Mouse (Mus musculus) ES-E14 (cell line): ENCODE data around the gene B4galt3. TPM values are rescaled to one million over a fixed set of nuclear protein-coding genes. Genes with fewer than 3 reads are reported as not detected.
A peak's percentile ranks its signal among the peaks of the same experiment; 100 is the strongest.

Experiments
- DNase-seq: peaks from one replicate; pipeline ENCODE4 v3.0.0-alpha.2; 2013; ENCODE audit warnings: low read depth, low spot score
- H3K27ac ChIP-seq: 2 replicates; pipeline ENCODE4 v1.5.1; 2012; ENCODE audit warnings: low read depth, mild to moderate bottlenecking, low read length, moderate library complexity, mixed read lengths; ENCODE audit not compliant: poor library complexity, insufficient read depth, severe bottlenecking
- H3K36me3 ChIP-seq: 2 replicates; pipeline ENCODE4 v1.6.1; 2012; ENCODE audit warnings: mild to moderate bottlenecking, low read length, moderate library complexity, mixed read lengths; ENCODE audit not compliant: control insufficient read depth, poor library complexity, insufficient read depth, severe bottlenecking
- H3K4me1 ChIP-seq, 2 experiments: fragments of 150-350 bp in 1 of 2; sonication (generic) in 1 of 2; 2 replicates each; pipeline ENCODE4 v1.6.1; 2012; ENCODE audit warnings: low read length in 2 of 2, mild to moderate bottlenecking in 1 of 2, mixed read lengths in 1 of 2; ENCODE audit not compliant: control insufficient read depth in 2 of 2, insufficient read depth in 2 of 2, poor library complexity in 1 of 2
- H3K4me3 ChIP-seq, 2 experiments: fragments of 150-350 bp in 1 of 2; sonication (generic) in 1 of 2; 2 replicates each; pipeline ENCODE4 v1.5.1; 2012; ENCODE audit warnings: low read length in 2 of 2, low read depth in 1 of 2, mild to moderate bottlenecking in 1 of 2, mixed read lengths in 1 of 2; ENCODE audit not compliant: insufficient read depth in 1 of 2, poor library complexity in 1 of 2, severe bottlenecking in 1 of 2
- H3K9ac ChIP-seq: 2 replicates; pipeline ENCODE4 v1.6.1; 2012; ENCODE audit warnings: low read depth, mild to moderate bottlenecking, low read length, mixed read lengths; ENCODE audit not compliant: poor library complexity, insufficient read depth, severe bottlenecking
- H3K9me3 ChIP-seq: fragments of 150-350 bp; sonication (generic); 2 replicates; pipeline ENCODE4 v1.6.1; 2012; ENCODE audit warnings: low read depth, mild to moderate bottlenecking, low read length; ENCODE audit not compliant: control insufficient read depth, insufficient read depth
- CHD2 ChIP-seq: IDR thresholded peaks from 2 replicates; pipeline ENCODE4 v1.6.1; 2014; ENCODE audit warnings: mild to moderate bottlenecking, low read depth, low read length, inconsistent platforms
- HCFC1 ChIP-seq: IDR thresholded peaks from 2 replicates; pipeline ENCODE4 v1.6.1; 2012; ENCODE audit warnings: low read length, inconsistent platforms, borderline replicate concordance; ENCODE audit not compliant: insufficient read depth
- MAFK ChIP-seq: IDR thresholded peaks from 2 replicates; pipeline ENCODE4 v1.6.1; 2014; ENCODE audit warnings: mild to moderate bottlenecking, low read depth, low read length, inconsistent platforms; ENCODE audit not compliant: insufficient read depth
- ZC3H11A ChIP-seq: IDR thresholded peaks from 2 replicates; pipeline ENCODE4 v1.6.1; 2012; ENCODE audit warnings: low read depth, mild to moderate bottlenecking, inconsistent platforms, low read length, borderline replicate concordance
- ZNF384 ChIP-seq: IDR thresholded peaks from 2 replicates; pipeline ENCODE4 v1.6.1; 2012; ENCODE audit warnings: low read depth, low read length, inconsistent platforms
- in situ Hi-C, 2 experiments: fragments of 600-800 bp; cut with MboI; formaldehyde crosslinking; loops; one replicate each; pipeline ENCODE4 v1.15.1; 2025; ENCODE audit warnings: low sequenced_read_pairs in 2 of 2, inconsistent platforms in 1 of 2; ENCODE audit not compliant: unreplicated experiment in 2 of 2
- total RNA-seq: library from RNA; depleted of rRNA; stranded (reverse); fragments of 300-350 nt; gene quantifications from 2 replicates; pipeline ENCODE4 v1.2.3, GENCODE M21; 2012; rRNA removed

Gene B4galt3
- total RNA-seq, 1 experiment: 35.8 TPM

DNA sequence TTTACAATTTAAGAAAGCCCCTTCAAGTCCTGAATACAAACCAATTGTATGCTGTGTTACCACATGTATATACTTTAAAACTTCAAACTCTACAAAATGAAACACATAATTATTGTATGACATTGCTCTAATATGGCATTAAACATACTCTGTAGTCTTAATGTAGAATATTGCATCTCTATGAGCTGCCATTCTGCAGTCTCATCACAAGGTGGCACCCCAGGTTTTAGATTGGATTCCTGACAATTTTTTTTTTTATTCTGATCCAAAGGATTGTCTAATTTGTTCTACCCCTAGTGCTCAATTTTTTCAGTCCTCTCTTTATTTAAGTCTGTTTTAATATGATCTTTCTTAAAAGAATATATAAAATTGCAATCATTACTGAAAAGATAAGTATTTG lies 51.3 kb downstream of the B4galt3 start:
- H3K4me1 ChIP-seq: peaks cover 5 to 10% of the 10 kb centered on the region in 2 experiments; a peak in 1 of 4 replicates
- H3K27ac ChIP-seq: no peak overlapping the region
- DNase-seq: no peak
- no peak overlapping the region for H3K9ac ChIP-seq
- H3K36me3 ChIP-seq: no peaks in the 10 kb centered on the region; the same call in 1 of the 2 replicates
- TF ChIP-seq ZNF384 (peak; percentile 95), ZC3H11A (no peak), MAFK (no peak)
- H3K4me3 ChIP-seq: peak overlapping the region in 1 of 2 experiments; percentile 3; a peak in 1 of 4 replicates
- H3K9me3 ChIP-seq: no peaks in the 10 kb centered on the region
- in situ Hi-C loops: no loop called here

DNA sequence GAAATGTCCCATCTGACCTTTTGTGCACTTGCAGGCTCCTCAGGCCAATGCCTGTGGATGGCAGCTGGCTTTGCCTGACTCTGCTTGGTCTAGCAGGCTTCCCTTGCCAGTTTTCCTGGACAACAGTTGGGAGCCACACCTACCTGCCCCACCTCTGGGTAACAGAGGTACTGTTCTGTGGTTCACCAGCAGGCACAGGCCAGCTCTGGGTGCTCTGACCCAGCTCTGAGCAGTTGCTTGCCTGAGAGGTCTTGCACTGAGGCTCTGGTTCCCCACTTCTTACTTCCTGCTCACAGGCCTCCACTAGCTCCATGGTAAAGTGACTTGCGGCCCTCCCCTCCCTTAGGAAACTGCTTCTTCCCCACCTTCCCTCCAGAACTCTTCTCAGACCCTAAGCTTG lies 51.9 kb downstream of the B4galt3 start:
- H3K9ac ChIP-seq: 0 out of 2 replicates have a peak overlapping the region, but pooled peaks have one; percentile 3
- no peaks in the 10 kb centered on the region for H3K9me3 ChIP-seq
- in situ Hi-C loops: no loop called here
- H3K27ac ChIP-seq: no peak overlapping the region; the same call in 1 of the 2 replicates
- peaks cover 5 to 10% of the 10 kb centered on the region in 2 experiments; a peak in 1 of 4 replicates for H3K4me1 ChIP-seq
- no peak for DNase-seq
- no peaks in the 10 kb centered on the region; the same call in 1 of the 2 replicates for H3K36me3 ChIP-seq
- H3K4me3 ChIP-seq: no peak overlapping the region
- TF ChIP-seq MAFK (no peak), ZNF384 (no peak), ZC3H11A (no peak), HCFC1 (no peak), CHD2 (no peak)

DNA sequence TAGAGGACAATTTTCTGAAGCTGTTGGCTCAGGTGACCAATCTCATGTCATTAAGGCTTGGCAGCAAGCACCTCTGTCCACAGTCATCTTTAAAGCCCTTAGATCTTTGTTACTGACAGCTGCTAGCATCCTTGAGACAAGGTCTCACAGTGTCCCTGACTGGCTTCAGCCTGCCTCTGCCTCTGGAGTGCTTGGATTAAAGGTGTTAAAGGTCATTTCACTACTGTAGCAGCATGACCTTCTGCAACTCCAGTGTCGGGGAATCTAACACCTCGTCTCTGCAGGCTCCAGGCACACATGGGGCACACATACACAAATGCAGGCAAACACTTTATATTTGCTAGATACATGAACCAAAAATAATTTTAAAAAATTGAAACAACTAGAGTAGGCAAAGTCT lies 55.4 kb downstream of the B4galt3 start:
- Histone ChIP-seq H3K4me1 (peaks cover 2 to 7% of the 10 kb centered on the region in 2 experiments; a peak in 1 of 4 replicates), H3K9ac (no peak overlapping the region), H3K27ac (no peak overlapping the region), H3K9me3 (no peaks in the 10 kb centered on the region), H3K36me3 (no peaks in the 10 kb centered on the region; the same call in 1 of the 2 replicates), H3K4me3 (no peak overlapping the region)
- in situ Hi-C loops: no loop called here
- DNase-seq: no peak
- TF ChIP-seq ZNF384: no peak
- TF ChIP-seq CHD2: no peak
- no peak for TF ChIP-seq ZC3H11A
- TF ChIP-seq HCFC1: no peak
- no peak for TF ChIP-seq MAFK

Other genes starting within 250 kb of the B4galt3 start
- gene Fcgr3, start 205.4 kb upstream of the B4galt3 start, total RNA-seq: 0.32 and 0.40 TPM in 2 replicates
- not detected in 2 replicates for gene Cfap126, start 156.4 kb upstream of the B4galt3 start, total RNA-seq
- gene Sdhc, start 119.7 kb upstream of the B4galt3 start, total RNA-seq: 55.0 and 57.9 TPM in 2 replicates
- 0.36 TPM in 1 of 2 replicates, not detected in the other for gene Mpz, start 119.6 kb upstream of the B4galt3 start, total RNA-seq
- gene Pcp4l1, start 74.1 kb upstream of the B4galt3 start, total RNA-seq: 0.63 and 2.2 TPM in 2 replicates
- 0.71 and 1.2 TPM in 2 replicates for gene Nr1i3, start 56.4 kb upstream of the B4galt3 start, total RNA-seq
- 22.0 and 27.5 TPM in 2 replicates for gene Tomm40l, start 47.8 kb upstream of the B4galt3 start, total RNA-seq
- gene Apoa2, start 45.3 kb upstream of the B4galt3 start, total RNA-seq: 0.98 and 2.0 TPM in 2 replicates
- gene Fcer1g, start 36.0 kb upstream of the B4galt3 start, total RNA-seq: 0.62 and 0.63 TPM in 2 replicates
- gene Adamts4, start 19.9 kb upstream of the B4galt3 start, total RNA-seq: 3.9 and 4.5 TPM in 2 replicates
- 175 and 229 TPM in 2 replicates for gene Ndufs2, start 18.9 kb upstream of the B4galt3 start, total RNA-seq
- 15.5 and 23.6 TPM in 2 replicates for gene Ppox, start 10.9 kb downstream of the B4galt3 start, total RNA-seq
- 23.1 and 30.7 TPM in 2 replicates for gene Usp21, start 17.7 kb downstream of the B4galt3 start, total RNA-seq
- 59.1 and 78.8 TPM in 2 replicates for gene Ufc1, start 24.7 kb downstream of the B4galt3 start, total RNA-seq
- 23.9 and 25.7 TPM in 2 replicates for gene Dedd, start 58.8 kb downstream of the B4galt3 start, total RNA-seq
- gene Nit1, start 75.3 kb downstream of the B4galt3 start, total RNA-seq: 18.1 and 24.4 TPM in 2 replicates
- 41.1 and 41.6 TPM in 2 replicates for gene Pfdn2, start 75.3 kb downstream of the B4galt3 start, total RNA-seq
- 0.85 and 1.1 TPM in 2 replicates for gene Klhdc9, start 90.5 kb downstream of the B4galt3 start, total RNA-seq
- gene Nectin4, start 99.8 kb downstream of the B4galt3 start, total RNA-seq: 1.9 and 3.0 TPM in 2 replicates
- 8.0 and 9.0 TPM in 2 replicates for gene Arhgap30, start 118.6 kb downstream of the B4galt3 start, total RNA-seq
- 151 and 164 TPM in 2 replicates for gene Usf1, start 141.0 kb downstream of the B4galt3 start, total RNA-seq
- gene Tstd1, start 148.5 kb downstream of the B4galt3 start, total RNA-seq: 6.2 and 11.2 TPM in 2 replicates
- gene F11r, start 167.2 kb downstream of the B4galt3 start, total RNA-seq: 74.9 and 132 TPM in 2 replicates
- gene Alyref2, start 233.2 kb downstream of the B4galt3 start, total RNA-seq: 3.2 and 4.0 TPM in 2 replicates